Mouse (Mus musculus) bone marrow, adult 2 months (tissue): Measurements from ENCODE around the gene Gm20605.

ENCODE experiments used
- CTCF ChIP-seq: fragments of 200-500 bp; IDR thresholded peaks from 2 replicates; pipeline ENCODE4 v1.5.1; 2011; ENCODE audit warnings: low read length, control low read depth; ENCODE audit not compliant: control insufficient read depth, insufficient read depth
- POLR2A ChIP-seq: fragments of 200-500 bp; IDR thresholded peaks from 2 replicates; pipeline ENCODE4 v1.6.1; 2011; ENCODE audit warnings: low read depth, mild to moderate bottlenecking, control low read depth, low read length, borderline replicate concordance; ENCODE audit not compliant: control insufficient read depth

- TF ChIP-seq CTCF (no peak), POLR2A (peak; percentile 72)
These were observed 28.2 kb upstream of the Gm20605 start, which contains the start of gene Mospd3 for GRCm38 (mm10) chr5:137600619-137601364.
